Mouse (Mus musculus) monocyte, adult 2 months (primary cell): ENCODE measurements around the gene Gm5538.

Experiments used
- DNase-seq, 2 experiments: peaks; one replicate each; pipeline ENCODE4 v3.0.0; 2022; ENCODE audit warnings: low spot score in 2 of 2, low read depth in 1 of 2

Gm5538 gene

GRCm38 (mm10) chr3:59729490-59729889, at the start of gene Gm5538:
TSS of gene Gm5538 (plus strand) at chr3:59729790.
- DNase-seq: no peak

DNA sequence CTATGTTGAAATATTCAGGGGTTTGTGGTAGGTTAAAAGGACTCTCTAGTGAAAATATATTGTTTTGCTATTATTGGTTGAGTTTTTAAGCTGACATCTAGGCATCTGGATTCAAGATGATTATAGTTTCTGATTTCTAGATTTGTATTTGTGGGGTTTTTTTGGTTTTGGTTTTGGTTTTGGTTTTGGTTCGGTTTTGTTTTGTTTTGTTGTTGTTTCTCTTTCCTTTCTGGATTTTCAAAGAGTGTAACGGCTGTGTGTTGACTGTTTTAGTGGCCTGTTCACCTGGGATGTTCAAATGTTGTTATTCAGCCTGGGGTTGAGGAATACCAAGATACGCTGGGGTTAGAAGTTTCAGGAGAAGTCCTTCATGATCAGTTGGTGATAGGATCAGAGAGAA, 32.2 kb upstream of the Gm5538 start:
- DNase-seq: no peak

DNA sequence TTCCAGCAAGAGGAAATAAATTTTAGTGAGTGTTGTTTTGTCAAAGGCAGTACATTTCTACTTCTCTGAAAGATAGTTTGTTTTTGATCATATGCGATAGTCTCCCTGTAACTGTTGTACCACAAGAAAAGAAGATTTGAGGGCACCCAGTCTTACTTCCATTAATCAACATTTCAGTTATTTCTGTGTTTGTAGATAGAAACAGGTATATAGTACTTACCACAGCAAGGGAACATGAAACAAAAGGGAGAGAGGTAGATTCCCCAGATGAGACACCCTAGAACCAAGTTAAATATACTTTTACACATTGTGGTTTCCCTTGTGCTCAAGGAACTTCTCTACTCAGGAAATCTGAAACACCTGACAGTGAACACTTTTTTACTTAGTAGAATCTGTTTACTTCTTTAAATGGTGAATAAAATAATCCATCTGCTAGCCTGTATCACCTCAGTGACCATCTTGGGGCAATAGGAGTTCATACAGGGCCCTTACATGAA, 26.9 kb upstream of the Gm5538 start:
- DNase-seq: no peak

DNA sequence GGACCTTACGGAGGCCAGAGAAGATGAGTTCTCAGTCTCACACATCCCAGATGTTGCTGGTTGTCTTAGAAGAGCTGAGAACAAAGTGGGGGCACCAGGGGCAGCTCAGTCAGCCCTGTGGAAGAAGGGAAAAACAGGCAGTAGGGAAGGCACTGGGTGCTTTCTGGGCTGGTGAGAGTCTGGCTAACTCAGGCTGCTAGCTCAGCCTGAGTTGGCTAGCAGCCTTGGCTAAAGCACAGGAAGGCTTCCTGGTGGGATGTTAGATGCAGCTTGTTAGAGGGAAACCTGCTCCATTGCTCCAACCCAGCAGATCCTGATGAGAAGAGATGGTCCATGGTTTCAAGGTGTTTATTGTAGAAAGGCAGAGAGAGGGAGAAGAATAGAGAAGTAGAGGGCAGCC, 10.3 kb downstream of the Gm5538 start:
- DNase-seq: no peak

- no peak for DNase-seq
Measured at GRCm38 (mm10) chr3:59744181-59744580, 14.6 kb downstream of the Gm5538 start.
